Mouse (Mus musculus) ES-E14 (cell line): ENCODE measurements around the gene 1700016C15Rik.

ENCODE experiments used
- CHD2 ChIP-seq: IDR thresholded peaks from 2 replicates; pipeline ENCODE4 v1.6.1; 2014; ENCODE audit warnings: mild to moderate bottlenecking, low read depth, low read length, inconsistent platforms
- MAFK ChIP-seq: IDR thresholded peaks from 2 replicates; pipeline ENCODE4 v1.6.1; 2014; ENCODE audit warnings: mild to moderate bottlenecking, low read depth, low read length, inconsistent platforms; ENCODE audit not compliant: insufficient read depth
- ZC3H11A ChIP-seq: IDR thresholded peaks from 2 replicates; pipeline ENCODE4 v1.6.1; 2012; ENCODE audit warnings: low read depth, mild to moderate bottlenecking, inconsistent platforms, low read length, borderline replicate concordance
- ZNF384 ChIP-seq: IDR thresholded peaks from 2 replicates; pipeline ENCODE4 v1.6.1; 2012; ENCODE audit warnings: low read depth, low read length, inconsistent platforms

- no peak for TF ChIP-seq ZNF384
- no peak for TF ChIP-seq CHD2
- no peak for TF ChIP-seq MAFK
- no peak for TF ChIP-seq ZC3H11A
These were observed 11.1 kb upstream of the 1700016C15Rik start for GRCm38 (mm10) chr1:177718340-177719028.
